Mouse (Mus musculus) left cerebral cortex, adult 2 months (tissue): ENCODE results near the gene Arhgef40. TPM values are rescaled to one million over a fixed set of nuclear protein-coding genes. Genes with fewer than 3 reads are reported as not detected.
A peak's percentile ranks its signal among the peaks of the same experiment; 100 is the strongest.

ENCODE experiments used
- DNase-seq, 2 experiments: peaks; one replicate each; pipeline ENCODE4 v3.0.0; 2021 to 2022; ENCODE audit warnings: low spot score in 2 of 2, mixed read lengths in 1 of 2; ENCODE audit errors: extremely low spot score in 1 of 2
- H3K27ac ChIP-seq: fragments of 200-600 bp; 2 replicates; pipeline ENCODE4 v1.8.1; 2022
- H3K4me3 ChIP-seq: fragments of 200-600 bp; 2 replicates; pipeline ENCODE4 v1.8.1; 2022
- CTCF ChIP-seq: fragments of 200-600 bp; IDR thresholded peaks from 2 replicates; pipeline ENCODE4 v1.8.1; 2022; ENCODE audit warnings: antibody characterized with exemption, mild to moderate bottlenecking, moderate library complexity
- intact Hi-C: fragments of 180-260 bp; cut with DNase I; formaldehyde crosslinking; loops from one replicate; pipeline ENCODE4 v1.15.1; 2025
- total RNA-seq, 2 experiments: library from RNA; stranded (reverse); gene quantifications; 2 replicates each; pipeline ENCODE4 v1.2.3; 2021

Gene Arhgef40
- total RNA-seq, 2 experiments from 2014 or later, result 28.8 to 31.1 TPM

DNA sequence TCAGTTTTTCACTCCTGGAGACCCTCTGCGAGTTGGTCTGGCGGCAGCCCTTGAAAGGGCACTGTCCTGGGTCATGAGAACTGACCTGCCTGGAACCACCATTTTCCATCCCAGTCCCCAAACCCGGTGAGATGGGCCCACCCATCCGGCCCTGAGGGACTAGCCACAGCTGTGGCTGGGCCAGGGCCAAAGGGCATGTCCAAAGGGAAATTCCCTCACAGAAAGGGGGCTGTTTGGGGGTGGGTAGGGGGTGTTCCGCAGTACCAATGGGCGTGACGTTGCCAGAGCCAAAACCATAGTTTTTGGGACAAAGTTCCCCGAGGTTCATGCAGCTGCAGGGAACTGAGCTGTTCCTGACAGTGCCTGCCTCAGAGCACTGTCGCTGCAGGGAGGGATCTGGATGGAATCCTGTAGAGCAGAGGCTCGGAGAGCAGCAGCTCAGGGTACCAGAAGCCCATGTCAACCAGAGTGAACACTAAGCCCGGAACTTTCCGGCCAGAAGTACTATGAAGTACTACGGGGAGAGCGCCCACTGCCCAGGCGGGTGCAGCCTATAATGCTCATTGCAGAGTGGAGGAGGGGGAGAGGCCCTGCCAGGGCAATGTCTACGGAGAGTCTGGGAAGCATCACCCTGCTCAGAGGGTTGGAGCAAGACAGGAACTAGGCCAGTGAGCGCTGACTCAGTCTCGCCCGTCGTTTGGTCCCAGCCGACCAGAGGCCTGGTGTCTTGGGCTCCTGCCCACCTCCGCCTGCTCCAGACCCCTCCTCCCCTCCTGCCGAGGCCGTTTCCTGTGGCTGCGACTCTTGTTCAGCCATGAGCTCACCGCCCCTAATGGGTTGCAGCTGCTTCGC lies 1.0 kb downstream of the Arhgef40 start:
- H3K4me3 ChIP-seq, result peak overlapping the region; percentile 72
- H3K27ac ChIP-seq, result peak overlapping the region; percentile 84
- intact Hi-C loops, result loop anchor here (1.0 kb wide), 1 partner anchor 56 kb away; no protein-coding TSS in a partner anchor
- peak; percentile 56 to 69 for DNase-seq
- no peak; the same call in 1 of the 2 replicates for TF ChIP-seq CTCF

DNA sequence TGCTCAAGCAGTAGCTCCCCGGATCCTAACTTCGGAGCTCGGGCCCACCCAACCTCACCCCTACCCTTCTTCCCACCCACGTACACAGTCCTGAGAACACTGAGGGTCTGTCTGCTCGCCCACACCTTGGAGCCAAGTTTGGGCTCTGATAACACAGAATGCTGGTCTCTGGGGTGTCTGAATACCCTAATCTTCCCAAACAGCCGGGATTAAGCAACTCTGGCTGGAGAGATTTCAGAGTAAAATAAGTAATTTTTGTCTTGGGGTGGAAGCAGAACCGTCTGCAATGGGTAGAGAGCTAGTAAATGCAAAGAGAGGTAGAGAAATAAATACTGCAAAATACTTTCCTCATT lies 1.6 kb downstream of the Arhgef40 start:
- DNase-seq, result no peak
- Histone ChIP-seq H3K27ac (peak overlapping the region; percentile 84), H3K4me3 (peak overlapping the region; percentile 72)
- TF ChIP-seq CTCF, result no peak
- intact Hi-C loops, result no loop called here

- DNase-seq, result no peak
- no peak overlapping the region for H3K4me3 ChIP-seq
- H3K27ac ChIP-seq, result no peak overlapping the region
- no peak for TF ChIP-seq CTCF
- intact Hi-C loops, result no loop called here
Observed at GRCm38 (mm10) chr14:51987177-51987576, 2.7 kb downstream of the Arhgef40 start.

DNA sequence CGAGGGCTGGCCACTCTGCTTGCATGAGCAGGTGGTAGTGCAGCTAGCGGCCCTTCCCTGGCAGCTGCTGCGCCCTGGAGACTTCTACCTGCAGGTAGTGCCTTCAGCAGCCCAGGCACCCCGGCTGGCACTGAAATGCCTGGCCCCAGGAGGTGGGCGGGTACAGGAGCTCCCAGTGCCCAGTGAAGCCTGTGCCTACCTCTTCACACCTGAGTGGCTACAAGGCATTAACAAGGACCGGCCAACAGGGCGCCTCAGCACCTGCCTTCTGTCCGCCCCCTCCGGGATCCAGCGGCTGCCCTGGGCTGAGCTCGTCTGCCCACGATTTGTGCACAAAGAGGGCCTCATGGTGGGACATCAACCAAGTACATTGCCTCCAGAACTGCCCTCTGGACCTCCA lies 4.2 kb downstream of the Arhgef40 start:
- no peak for DNase-seq
- no peak for TF ChIP-seq CTCF
- intact Hi-C loops, result no loop called here
- H3K27ac ChIP-seq, result no peak overlapping the region
- H3K4me3 ChIP-seq, result no peak overlapping the region

- no peak for TF ChIP-seq CTCF
- Histone ChIP-seq H3K4me3 (no peak overlapping the region), H3K27ac (no peak overlapping the region)
- intact Hi-C loops, result no loop called here
- no peak for DNase-seq
Observed at GRCm38 (mm10) chr14:51989461-51989970, 5.0 kb downstream of the Arhgef40 start.

DNA sequence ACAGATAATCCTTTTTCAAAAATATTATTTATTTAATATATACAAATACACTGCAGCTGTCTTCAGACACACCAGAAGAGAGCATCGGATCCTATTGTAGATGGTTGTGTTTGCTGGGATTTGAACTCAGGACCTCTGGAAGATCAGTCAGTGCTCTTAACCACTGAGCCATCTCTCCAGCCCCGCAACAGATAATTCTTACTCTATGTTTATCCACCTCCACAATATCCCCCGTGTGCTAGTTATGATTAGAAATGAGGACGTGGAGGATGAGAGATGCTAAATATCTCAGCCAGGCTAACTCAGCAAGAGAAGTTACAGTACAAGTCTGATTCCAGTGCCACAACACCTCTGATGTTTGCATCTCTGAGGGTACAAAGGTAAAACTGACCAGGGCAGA lies 9.9 kb downstream of the Arhgef40 start:
- no peak for DNase-seq
- intact Hi-C loops, result no loop called here
- TF ChIP-seq CTCF, result no peak
- no peak overlapping the region for H3K4me3 ChIP-seq
- no peak overlapping the region for H3K27ac ChIP-seq

DNA sequence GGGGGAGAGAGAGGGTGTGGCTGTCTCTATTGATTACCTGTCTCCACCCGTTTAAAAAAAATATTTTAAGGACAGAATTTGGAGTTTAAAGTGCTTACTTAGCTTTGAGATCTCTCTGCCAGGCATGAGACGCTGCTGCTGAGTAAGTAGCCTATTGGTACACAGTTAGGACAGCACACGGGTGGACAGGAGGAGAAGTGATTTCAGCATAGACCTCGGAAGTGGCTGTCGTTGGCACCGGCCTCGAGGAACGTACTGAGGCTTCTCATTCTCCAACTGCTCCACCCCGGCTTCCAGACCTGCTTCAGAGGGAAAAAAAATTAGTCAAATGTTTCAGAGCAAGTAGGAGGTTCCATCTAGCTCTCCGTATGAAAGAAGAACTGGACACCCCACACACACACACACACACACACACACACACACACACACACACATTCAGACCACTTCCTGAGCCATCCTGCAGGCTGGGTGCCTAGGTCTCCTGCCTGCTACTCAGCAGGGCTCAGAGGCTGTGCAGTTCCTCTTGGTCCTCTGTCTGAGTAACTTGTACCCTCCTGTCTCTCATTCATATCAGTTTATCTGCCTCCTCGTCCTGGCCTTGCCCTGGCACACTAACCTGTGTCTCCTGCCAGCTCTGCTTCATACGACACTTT lies 10.8 kb downstream of the Arhgef40 start:
- Histone ChIP-seq H3K4me3 (no peak overlapping the region), H3K27ac (no peak overlapping the region)
- DNase-seq, result no peak
- intact Hi-C loops, result no loop called here
- no peak for TF ChIP-seq CTCF

- no peak for DNase-seq
- peak; percentile 57 for TF ChIP-seq CTCF
- intact Hi-C loops, result no loop called here
- Histone ChIP-seq H3K27ac (no peak overlapping the region), H3K4me3 (no peak overlapping the region)
Observed at GRCm38 (mm10) chr14:51996231-51996841, 11.8 kb downstream of the Arhgef40 start.

DNA sequence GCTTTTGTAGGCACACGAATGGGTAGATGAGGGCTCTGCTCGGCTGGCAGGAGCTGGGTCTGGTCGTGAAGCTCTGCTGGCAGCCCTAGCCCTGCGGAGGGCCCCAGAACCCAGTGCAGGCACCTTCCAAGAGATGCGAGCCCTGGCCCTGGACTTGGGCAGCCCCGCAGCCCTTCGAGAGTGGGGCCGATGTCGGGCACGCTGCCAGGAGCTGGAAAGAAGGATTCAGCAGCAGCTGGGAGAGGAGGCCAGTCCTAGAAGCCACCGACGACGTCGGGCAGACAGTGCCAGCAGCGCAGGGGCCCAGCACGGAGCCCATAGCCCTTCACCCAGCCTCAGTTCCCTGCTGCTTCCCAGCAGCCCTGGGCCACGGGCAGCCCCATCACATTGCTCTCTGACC lies 12.3 kb downstream of the Arhgef40 start:
- no peak overlapping the region for H3K27ac ChIP-seq
- H3K4me3 ChIP-seq, result no peak overlapping the region
- intact Hi-C loops, result no loop called here
- peak in 1 of 2 experiments; percentile 21 for DNase-seq
- no peak for TF ChIP-seq CTCF

DNA sequence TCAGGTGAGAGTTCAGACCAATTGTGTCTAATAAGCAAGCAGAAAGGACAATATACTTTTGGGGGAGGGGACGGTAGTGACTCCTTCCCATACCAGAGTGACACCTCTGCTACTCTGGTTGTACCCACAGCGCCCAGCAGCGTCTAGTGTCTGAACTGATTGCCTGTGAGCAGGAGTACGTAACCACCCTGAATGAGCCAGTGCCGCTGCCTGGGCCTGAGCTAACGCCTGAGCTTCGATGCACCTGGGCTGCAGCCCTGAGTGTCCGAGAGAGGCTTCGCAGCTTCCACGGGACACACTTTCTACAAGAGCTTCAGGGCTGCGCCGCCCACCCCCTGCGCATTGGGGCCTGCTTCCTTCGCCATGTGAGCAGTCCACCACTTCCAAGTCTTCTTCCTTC lies 13.0 kb downstream of the Arhgef40 start:
- intact Hi-C loops, result no loop called here
- no peak for TF ChIP-seq CTCF
- Histone ChIP-seq H3K4me3 (no peak overlapping the region), H3K27ac (no peak overlapping the region)
- DNase-seq, result no peak

DNA sequence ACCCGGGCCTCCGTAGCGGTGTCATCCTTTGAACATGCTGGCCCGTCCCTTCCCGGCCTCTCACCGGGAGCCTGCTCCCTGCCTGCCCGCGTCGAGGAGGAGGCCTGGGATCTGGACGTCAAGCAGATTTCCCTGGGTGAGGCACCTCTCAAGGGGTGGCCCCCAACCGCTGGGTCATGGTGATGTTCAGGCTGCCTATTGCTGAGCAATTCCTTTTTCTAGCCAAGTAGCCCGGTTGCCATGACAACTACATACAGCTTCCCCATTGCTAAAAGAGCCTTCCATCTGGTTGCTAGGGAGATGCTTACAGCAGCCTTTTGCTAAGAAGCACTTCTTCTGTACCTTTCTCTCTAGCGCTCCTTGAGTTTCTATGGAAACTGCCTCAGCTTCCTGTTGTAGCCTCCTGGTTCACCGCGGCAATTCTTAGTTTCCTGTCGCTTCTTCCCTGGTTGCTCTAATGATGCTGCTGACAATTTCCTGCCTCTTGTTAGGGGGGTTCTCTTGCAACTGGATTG lies 19.5 kb downstream of the Arhgef40 start:
- Histone ChIP-seq H3K4me3 (peak overlapping the region; percentile 45), H3K27ac (peak overlapping the region; percentile 91)
- peak; percentile 75 to 81 for DNase-seq
- intact Hi-C loops, result no loop called here
- no peak; the same call in 1 of the 2 replicates for TF ChIP-seq CTCF

DNA sequence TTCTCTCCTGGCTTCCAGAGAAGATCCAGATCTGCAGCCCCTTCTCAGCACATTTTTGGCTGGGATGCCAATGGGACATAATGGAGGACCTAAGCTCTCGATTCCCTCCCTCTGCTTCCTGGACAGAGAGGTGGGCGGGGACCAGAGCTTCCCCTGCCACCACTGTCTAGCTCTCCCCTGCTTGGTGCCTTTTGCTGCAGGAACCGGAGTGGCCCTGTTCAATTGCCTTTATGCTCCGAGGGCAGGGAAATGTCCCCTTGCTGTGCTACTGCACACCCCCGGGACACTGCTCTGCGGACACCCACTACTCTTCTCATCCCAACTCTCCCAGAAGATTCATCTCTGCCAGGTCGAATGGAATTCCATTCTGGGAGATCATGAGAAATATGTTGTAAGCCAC lies 20.6 kb downstream of the Arhgef40 start:
- intact Hi-C loops, result no loop called here

More for the DNA sequence above, 20.6 kb downstream of the Arhgef40 start:
- TF ChIP-seq CTCF, result no peak
- DNase-seq, result no peak
- no peak overlapping the region for H3K27ac ChIP-seq
- no peak overlapping the region for H3K4me3 ChIP-seq
